Mouse (Mus musculus): Measurements from ENCODE around the gene Zxdc. TPM values are rescaled to one million over a fixed set of nuclear protein-coding genes. Genes with fewer than 3 reads are reported as not detected.

The Zxdc gene
- 26.4 to 31.6 TPM (median 29.4 TPM) in 4 replicates for total RNA-seq (2023; ENCODE audit: inconsistent age)

GRCm38 (mm10) chr6:90368976-90369724 lies at the start of gene Zxdc:
Zxdc (plus strand) TSS chr6:90369492.

GRCm38 (mm10) chr6:90324991-90325390 lies 44.3 kb upstream of the Zxdc start, which contains the start of gene Chst13:
Chst13 (minus strand) TSS chr6:90325185.

DNA sequence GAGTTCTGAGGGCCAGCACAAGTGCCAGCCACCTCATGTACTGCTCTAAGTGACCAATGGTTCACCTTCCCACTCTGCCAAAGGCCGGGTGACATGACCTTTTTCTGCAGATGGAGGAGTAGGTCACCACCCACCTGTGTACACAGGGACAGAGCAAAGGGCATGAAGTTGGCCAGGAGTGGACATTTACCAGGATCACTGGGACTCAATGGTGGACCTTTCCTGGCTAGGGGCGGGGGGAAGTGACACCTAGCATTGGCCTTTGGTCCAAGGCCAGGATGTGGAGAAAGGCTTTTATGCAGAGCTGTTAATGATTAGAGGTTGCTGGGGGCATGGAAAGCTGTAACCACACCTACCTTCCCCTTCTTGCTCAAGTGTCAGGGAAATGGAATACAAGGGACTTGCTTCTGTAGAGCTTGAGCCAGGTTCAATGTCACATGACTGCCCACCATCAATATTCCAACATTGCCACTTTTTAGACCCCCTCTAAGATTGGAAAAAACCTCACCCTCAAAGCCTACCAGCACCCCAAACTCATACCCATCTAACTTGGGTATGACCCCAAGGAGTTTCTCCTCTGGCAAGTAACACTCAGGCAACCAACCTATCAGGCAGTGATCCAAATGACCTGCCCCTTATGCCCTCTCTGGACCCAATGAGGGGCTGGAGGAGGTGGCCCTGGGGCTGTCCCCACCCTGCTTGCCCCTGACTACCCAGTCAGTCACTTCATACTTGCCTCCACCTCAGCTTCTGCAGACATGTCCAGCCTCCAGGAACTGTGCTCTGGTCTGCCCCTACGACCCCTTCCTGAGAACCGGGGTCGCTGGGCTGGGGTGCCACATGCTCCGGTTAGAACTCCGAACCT lies 36.5 kb upstream of the Zxdc start, which contains the start of gene Uroc1:
Gene Uroc1 (plus strand): TSS at position 724 of the 865 bp plus-strand sequence.

GRCm38 (mm10) chr6:90428380-90428974 lies 59.2 kb downstream of the Zxdc start, which contains the start of gene Cfap100:
Cfap100 (minus strand) TSS chr6:90428797.

Other genes starting within 250 kb of the Zxdc start
- not detected in 4 replicates for gene Vmn1r51, start 246.9 kb upstream of the Zxdc start, total RNA-seq (2023; ENCODE audit: inconsistent age)
- not detected in 4 replicates for gene Vmn1r52, start 194.7 kb upstream of the Zxdc start, total RNA-seq (2023; ENCODE audit: inconsistent age)
- not detected in 4 replicates for gene V1ra8, start 166.7 kb upstream of the Zxdc start, total RNA-seq (2023; ENCODE audit: inconsistent age)
- gene Vmn1r53, start 145.1 kb upstream of the Zxdc start, total RNA-seq (2023; ENCODE audit: inconsistent age): not detected in 4 replicates
- gene Vmn1r54, start 123.2 kb upstream of the Zxdc start, total RNA-seq (2023; ENCODE audit: inconsistent age): not detected in 4 replicates
- not detected in 4 replicates for gene BC048671, start 68.3 kb upstream of the Zxdc start, total RNA-seq (2023; ENCODE audit: inconsistent age)
- not detected in 4 replicates for gene Chst13, start 44.3 kb upstream of the Zxdc start, total RNA-seq (2023; ENCODE audit: inconsistent age)
- not detected in 4 replicates for gene Uroc1, start 36.2 kb upstream of the Zxdc start, total RNA-seq (2023; ENCODE audit: inconsistent age)
- not detected in 4 replicates for gene Cfap100, start 59.3 kb downstream of the Zxdc start, total RNA-seq (2023; ENCODE audit: inconsistent age)
- not detected in 4 replicates for gene Klf15, start 93.1 kb downstream of the Zxdc start, total RNA-seq (2023; ENCODE audit: inconsistent age)
- 0.35 to 1.3 TPM in 2 of 4 replicates, not detected in the others for gene Aldh1l1, start 116.9 kb downstream of the Zxdc start, total RNA-seq (2023; ENCODE audit: inconsistent age)
- 4.7 to 5.6 TPM (median 5.0 TPM) in 4 replicates for gene Slc41a3, start 235.2 kb downstream of the Zxdc start, total RNA-seq (2023; ENCODE audit: inconsistent age)

Data from B cell, adult (primary cell).